Mouse (Mus musculus) liver, embryonic 14.5 days (tissue): ENCODE results near the gene Stxbp5l.

Source experiments
- CTCF ChIP-seq: IDR thresholded peaks from 2 replicates; pipeline ENCODE4 v1.5.1; 2016; ENCODE audit warnings: antibody characterized with exemption, low read depth, control low read depth
- EP300 ChIP-seq: IDR thresholded peaks from 2 replicates; pipeline ENCODE4 v1.6.1; 2016; ENCODE audit warnings: antibody characterized with exemption, low read depth

- TF ChIP-seq CTCF = no peak
- no peak for TF ChIP-seq EP300
Measured at GRCm38 (mm10) chr16:37219151-37219550, 165.6 kb downstream of the Stxbp5l start.
